Mouse (Mus musculus): ENCODE measurements around the gene Cep135.

Gene Cep135

GRCm38 (mm10) chr5:76684658-76685605 lies 96.4 kb downstream of the Cep135 start:
- no peak for DNase-seq (ENCODE audit: low read depth, low spot score)

DNA sequence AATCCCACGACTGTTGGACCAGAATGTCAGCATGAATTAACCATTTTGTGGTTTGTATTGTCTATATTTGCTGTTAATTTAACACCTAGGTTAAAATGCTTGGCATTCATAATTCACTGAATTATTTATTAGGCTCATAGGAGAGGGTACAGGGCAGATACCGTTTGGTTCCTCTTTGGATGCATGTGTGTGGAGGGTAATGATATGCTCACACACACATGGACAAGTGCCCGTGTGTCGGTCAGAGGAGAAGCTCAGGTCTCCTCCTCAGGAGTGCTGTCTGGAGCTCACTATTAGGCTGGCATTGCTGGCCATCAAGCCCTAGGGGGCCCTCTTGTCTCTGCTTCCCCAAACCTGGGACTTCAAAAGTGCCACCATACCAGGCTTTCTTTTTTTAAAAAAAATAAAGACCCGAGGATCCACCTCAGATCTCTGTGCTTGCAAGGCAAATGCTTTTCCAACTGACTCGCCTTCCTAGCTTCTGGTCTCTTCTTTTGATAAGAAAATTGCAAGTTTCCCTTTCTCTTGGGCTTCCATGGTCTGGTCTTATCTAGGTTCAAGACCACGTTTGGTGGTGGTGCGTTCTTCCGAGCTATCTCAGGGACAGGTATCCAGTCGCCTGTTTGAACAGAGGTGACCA lies 99.6 kb downstream of the Cep135 start:
- DNase-seq (ENCODE audit: low read depth, low spot score): no peak

DNA sequence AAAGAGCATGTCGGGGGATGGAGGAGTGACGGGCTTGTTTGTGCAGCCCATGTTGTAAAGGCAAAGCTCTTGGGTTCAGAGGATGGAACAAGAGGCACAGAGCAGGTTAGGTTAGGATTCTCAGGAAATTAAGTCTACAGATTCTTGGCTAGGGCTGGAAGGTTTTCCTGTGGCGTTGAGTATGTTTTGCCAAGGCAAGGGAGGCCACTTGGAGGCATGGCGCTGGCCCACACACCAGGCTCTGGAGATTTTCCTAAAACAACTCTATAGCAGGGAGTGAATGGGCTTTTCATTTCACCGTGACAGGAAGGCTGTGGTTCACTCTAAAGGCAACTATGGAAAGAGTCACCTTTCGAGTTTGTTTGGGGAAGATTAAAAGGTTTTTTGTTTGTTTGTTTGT lies 100.1 kb downstream of the Cep135 start:
- no peak for DNase-seq (ENCODE audit: low read depth, low spot score)

DNA sequence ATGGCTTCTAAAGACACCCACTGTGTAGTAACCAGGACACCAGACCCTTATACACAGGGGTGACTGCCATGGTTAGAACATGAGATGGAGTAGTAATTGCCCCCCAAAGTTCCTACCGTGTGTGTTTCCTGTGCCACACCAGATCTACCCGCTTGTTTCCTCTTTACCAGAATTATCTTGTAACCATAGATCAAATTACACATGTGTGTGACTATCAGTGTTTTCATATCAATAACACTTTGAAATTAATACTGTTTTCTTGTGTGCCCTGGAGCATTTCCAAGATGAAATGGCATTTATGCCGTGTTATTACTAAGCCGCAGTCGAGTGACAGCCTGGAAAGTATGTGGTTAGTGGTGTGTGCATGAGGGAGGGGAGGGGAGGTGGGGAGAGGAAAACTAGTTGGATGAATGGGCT lies 101.7 kb downstream of the Cep135 start:
- DNase-seq (ENCODE audit: low read depth, low spot score): no peak

DNA sequence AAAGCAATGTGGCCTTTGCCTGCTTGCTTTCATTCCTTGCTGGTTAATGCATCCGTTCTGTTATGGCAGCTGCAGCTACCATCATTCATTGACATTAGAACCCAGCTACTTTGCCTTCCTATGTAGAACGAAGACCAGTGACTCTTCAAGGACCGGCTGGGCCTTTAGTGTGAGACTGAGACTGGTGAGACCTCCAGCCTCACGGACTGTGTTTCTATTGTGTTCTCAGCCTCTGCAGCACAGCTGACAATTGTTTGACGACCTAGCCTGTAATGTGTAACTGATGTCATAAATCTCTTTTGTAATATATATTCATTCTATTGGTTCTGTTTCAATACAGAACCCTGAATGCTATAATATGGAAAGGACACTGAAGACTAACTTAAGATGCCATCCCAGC lies 102.8 kb downstream of the Cep135 start:
- DNase-seq (ENCODE audit: low read depth, low spot score): no peak

GRCm38 (mm10) chr5:76691706-76692424 lies 103.4 kb downstream of the Cep135 start:
- no peak for DNase-seq (ENCODE audit: low read depth, low spot score)
